Mouse (Mus musculus): ENCODE results near the gene Crym.

The Crym gene

DNA sequence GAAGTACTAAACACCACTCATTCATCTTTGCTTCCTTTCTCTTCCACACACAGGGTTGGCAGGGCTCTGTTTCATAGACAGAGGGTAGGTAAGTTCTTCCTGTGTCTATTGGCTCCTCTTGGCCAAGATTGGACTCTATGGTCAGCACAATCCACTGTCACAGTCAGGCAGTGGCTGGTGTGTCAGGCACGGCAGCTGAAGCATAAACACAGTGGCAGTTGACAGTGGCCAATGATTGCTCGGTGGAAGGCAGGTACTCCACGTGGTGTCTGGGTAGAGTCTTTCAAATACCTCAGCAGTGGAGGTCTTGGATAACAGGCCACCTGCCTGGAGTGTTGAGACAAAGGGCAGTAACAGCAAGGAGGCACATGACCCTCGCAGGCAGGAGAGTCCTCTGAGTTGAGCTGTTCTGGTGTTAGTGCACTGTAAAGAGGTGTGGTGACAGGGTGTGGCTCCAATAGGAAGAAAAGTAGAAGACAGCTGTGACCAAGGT lies 43.7 kb downstream of the Crym start:
- peak in 1 of 2 experiments; percentile 50 for DNase-seq

GRCm38 (mm10) chr7:120157575-120158061 lies 44.3 kb downstream of the Crym start:
- no peak for DNase-seq

DNA sequence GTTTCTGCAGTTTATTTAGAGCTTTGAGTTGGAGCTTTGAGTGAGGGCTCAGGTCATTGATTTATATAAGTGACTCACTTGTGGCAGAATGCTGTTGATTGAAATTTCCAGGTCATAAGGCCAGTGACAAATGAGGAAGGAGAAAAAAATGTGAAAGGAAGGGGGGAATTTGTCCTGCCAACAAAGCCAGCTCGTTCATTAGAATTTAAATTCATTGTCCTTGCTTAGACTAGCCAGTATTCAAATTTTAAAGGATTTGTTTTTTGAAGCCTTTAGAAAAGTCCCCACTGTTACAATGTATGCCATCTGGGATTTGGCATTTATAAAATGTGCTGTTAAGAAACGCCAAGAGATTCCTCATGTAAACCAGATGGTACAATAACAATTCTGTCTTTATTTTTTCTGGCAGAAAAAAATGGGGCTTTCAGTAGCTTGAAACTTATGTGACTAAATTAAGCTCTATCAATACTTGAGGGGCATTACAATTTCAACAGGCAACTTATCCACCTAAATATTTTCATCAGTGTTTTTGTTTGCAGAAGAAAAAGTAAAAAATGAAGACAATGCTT lies 45.0 kb downstream of the Crym start:
- no peak for DNase-seq

- DNase-seq = no peak
Observed at GRCm38 (mm10) chr7:120150898-120151297, 51.0 kb downstream of the Crym start.

DNA sequence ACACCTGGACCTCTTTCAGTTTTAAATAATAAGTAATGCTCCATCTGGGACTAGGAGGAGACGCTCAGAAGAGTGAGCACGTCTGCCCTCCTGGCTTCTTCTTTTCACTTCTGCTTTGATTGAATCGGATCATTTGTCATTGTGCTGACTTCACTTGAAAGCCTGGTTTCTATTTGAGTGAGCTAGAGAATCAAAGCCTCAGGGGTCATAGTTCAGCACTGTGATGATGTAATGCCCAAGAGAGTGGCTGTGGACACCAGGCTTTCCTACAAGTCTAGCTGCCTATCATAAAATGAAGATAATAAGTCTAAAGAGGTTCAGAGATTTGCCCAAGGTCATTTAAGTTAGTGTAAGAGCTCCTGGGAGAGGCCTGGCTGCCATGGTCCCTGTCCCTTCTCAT lies 51.7 kb downstream of the Crym start:
- DNase-seq = peak; percentile 41 to 48

- DNase-seq = no peak
Observed at GRCm38 (mm10) chr7:120145191-120145590, 56.7 kb downstream of the Crym start, which contains the start of gene Zp2. Gene Zp2, minus strand, starts transcription at chr7:120145291.

DNA sequence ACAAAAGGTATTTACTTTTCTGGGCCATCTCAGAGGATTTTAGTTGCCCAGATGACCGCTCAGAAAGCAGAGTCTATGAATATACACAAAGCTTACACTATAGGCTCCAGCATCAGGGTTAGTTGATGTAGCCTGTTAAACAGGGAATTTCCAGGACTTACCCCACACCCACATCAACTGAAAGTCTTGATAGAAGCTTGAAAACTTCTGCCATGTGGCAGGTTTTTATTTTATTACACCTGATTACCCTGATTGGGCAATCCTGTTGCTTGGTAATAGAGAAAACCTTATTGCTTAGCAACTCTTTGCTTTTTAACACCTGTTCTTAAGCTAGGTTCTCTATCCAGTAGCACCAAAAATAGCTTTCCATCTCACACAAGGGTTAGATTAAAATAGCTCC lies 59.2 kb downstream of the Crym start:
- DNase-seq = no peak

Measured in kidney, postnatal 25 days (tissue).